Mouse (Mus musculus): ENCODE results near the gene Clec3b.
A peak's percentile ranks its signal among the peaks of the same experiment; 100 is the strongest.

The Clec3b gene

GRCm38 (mm10) chr9:123150241-123151020 is at the start of gene Clec3b:
TSS of gene Clec3b (plus strand) at chr9:123150946.
- no peak for DNase-seq

DNA sequence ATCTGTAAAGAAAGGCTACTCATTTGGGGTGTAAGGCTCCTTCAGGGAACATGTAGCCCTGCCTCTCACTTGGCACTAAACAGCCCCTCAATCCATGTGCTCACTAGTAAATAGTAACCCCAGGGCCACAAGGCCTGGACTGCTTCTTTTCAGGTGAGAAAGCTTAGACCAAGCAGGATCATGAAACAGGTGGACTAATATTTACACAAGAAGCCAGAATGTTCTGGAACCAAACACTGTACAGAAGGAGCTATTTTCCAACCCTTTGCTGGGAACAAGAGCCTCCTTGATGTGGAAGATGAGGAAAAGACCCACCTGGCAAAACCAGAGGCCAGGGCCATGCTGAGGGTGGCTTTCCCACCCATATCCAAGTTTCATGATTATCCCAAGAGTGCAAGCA is 47.3 kb upstream of the Clec3b start:
- DNase-seq = no peak

DNA sequence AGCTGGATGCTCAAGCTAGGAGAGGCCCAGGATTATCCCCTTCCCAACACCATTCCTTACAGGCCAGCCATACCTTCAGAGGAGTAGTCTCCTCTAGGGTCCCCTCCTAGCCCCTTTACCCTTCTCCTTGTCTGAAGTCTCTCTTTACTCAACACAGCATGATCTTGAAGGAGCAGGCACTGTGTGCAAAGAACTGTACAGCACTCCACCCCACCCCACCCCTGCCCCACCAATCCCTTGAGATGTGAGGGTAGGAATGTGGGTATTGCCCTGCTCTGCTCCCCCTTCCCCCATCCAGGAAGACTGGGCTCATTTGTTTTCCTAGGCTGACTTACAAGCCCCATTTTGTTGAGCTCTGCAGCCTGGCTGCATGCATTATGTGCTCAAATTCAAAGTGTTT is 46.4 kb upstream of the Clec3b start:
- DNase-seq = no peak

GRCm38 (mm10) chr9:123107186-123107585 is 43.6 kb upstream of the Clec3b start:
- DNase-seq = no peak

DNA sequence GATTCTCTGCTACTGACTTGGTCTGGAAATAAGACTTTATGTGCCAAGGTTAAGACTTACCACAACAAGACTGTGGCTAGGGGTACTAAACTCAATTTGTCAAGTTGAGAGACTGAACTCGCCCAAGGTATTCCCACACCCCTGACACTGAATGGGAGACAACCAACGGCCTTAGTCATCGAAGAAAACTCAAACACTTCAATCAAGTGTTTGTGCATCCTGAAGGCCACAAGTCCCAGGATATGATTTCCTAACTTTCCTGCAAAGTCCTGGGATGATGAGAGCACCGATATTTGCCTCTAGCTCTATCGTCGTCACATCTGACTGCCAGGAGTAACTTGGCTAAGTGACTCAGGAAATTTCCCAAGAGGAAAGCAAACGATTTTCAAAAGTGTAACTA is 41.6 kb upstream of the Clec3b start:
- no peak for DNase-seq

DNA sequence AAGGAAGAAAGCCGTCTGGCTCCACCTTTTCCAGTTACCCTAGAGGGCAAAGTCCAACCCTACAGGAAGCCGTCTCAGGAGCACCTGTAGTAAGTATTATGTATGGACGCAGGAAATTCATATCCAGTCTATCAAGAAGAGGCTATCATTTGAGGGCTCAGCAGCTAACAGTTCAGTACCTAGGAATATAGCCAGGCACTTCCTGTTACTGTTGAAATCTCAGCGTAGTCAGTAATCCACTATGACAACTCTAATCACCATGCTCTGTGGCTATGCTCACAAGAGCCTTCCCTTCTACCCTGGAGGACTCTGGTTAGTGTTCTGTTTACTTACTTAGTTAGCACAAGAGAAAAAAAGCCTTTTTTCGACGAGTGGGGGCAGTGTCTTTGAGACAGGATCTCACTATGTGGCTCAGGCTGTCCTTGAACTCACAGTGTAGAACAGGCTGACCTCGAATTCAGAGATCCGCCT is 39.0 kb upstream of the Clec3b start:
- DNase-seq = no peak

DNA sequence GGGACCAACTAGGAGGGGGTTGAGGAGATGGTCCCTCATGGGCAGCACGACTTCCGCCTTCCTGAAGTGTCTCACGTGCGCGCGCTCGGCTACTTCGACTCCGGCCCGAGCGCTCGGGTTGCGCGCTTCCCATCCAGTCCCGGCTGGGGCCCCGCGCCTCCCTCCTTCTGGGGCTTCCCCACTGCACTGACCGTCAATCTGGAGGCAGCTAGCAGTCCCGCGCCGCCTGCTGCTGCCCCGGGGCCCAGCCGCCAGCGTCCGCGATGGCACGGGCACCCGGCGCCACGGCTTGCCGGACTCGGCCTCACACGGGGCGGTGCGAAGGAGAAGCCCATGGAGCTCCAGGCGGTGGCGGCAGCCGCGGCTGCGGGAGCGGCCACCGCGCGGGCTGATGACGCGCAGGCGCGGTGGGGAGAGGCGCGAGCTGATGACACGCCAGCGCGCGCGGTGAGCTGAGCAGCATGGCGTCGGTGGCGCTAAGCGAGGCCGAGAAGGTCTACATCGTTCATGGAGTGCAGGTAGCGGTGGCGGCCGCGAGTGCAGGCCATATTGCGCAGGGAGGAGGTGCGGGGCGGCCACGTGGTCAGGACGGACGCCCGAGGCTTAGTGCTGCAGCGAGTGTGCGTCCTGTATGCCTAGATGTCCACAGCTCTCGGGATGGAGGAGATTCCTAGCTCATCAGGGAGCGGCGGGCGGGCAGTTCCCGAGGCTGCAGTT is 37.8 kb upstream of the Clec3b start, which contains the start of the genes Zdhhc3 and Exosc7:
Gene Zdhhc3, minus strand, starts transcription at position 401 of the 717 bp plus-strand sequence.
Gene Exosc7, plus strand, starts transcription at position 411 of the 717 bp plus-strand sequence.
- peak; percentile 89 to 90 for DNase-seq

DNA sequence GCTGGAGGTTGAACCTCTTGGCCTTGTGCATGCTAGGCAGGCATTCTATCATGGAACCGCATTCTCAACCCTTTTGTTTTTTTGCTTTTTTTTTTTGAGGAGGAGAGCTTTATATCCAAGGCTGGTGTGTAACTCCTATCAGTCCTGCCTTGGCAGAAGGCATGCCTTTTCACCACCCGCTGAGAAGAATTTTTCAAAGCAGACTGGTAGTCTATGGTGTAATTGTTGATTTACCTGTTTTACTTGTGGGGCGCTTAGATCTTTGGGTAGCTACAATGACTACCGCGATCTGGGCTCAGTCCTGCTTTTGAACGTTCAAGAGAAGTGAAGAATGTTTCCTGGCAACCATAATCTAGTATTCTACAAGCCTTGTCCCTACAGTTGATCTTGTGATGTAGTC is 36.8 kb upstream of the Clec3b start:
- DNase-seq = peak in 1 of 2 experiments; percentile 8

DNA sequence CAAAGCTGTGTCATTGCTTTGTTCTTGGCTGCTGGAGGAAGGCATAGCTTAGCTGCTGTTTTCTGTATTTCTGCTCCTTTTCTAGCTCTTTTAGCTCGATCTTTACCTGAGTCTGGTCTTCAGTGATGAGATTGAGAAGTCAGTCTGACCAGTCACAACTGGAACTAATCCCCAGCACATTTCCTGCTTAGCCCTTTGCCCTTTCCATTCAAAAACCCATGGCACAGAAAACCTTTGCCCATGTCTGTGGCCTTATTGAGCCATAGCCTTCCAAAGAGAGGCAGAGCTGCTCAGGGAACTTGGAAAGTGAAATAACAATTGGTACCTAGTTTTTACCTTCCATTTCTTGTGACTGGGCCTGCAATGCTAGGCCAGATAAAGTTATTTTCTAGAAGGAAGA is 35.2 kb upstream of the Clec3b start:
- no peak for DNase-seq

GRCm38 (mm10) chr9:123123017-123123416 is 27.7 kb upstream of the Clec3b start:
- no peak for DNase-seq

GRCm38 (mm10) chr9:123123571-123124412 is 27.0 kb upstream of the Clec3b start:
- no peak for DNase-seq

DNA sequence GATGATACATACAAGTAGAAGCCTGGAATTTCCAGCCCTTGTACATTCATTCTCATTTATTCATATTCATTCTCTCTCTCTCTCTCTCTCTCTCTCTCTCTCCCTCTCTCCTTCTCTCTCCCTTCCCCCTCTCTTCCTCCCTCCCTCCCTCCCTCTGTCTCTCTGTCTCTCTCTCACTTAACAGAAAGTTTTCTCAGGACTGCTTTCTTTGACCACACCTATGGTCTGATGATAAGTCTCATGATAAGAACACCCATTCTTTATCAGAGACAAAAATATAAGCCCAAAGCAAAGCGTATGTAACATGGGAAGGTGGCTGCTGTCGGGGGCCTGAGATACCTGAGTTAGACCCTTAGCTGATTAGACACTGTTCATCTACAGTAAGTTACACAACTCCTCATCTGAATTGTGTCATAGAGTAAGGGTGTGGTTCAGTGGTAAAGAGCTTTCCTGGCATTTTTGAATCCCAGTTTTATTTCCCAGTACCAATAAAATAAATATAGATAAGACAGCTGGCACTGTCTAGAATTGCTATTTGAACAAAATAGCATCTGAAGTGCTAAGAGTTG is 26.2 kb upstream of the Clec3b start:
- no peak for DNase-seq

GRCm38 (mm10) chr9:123127663-123128062 is 23.1 kb upstream of the Clec3b start:
- DNase-seq = no peak

- no peak for DNase-seq
Measured at GRCm38 (mm10) chr9:123132994-123133393, 17.8 kb upstream of the Clec3b start.

DNA sequence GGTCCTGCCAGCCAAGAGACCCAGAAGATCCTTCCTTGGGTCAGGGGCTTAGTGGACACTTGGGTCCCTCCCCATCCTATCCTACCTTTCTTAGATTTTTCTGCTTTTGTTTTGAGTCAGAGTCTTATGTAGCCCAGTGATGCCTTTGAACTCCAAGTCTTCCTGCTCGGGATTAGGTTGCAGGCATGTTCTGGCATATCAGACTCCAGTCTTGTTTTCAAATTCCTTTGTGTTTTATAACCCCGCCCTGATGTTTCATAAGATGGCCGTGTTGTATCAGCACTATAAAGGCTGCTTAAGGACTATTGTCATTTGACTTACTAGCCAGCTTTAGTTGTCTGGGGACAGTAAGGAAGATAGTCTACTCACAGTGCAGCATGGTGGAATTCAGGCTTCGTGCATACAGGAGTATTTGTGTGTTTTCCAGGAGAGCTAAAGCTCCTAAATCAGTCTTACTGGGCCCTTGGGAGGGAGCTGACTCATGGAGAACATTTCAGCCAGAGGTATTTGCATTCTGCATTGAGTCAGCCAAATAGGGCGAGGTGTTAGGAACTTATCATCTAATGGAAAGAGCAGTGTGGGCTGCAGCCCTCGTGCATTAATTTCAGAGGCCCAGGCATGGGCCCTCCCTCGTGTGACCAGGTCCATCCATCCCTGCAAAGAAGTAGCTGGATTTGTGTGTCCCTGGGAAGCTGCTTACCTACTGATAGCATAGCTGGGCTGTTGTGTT is 13.6 kb upstream of the Clec3b start:
- no peak for DNase-seq

- no peak for DNase-seq
Measured at GRCm38 (mm10) chr9:123138891-123139474, 11.8 kb upstream of the Clec3b start.

DNA sequence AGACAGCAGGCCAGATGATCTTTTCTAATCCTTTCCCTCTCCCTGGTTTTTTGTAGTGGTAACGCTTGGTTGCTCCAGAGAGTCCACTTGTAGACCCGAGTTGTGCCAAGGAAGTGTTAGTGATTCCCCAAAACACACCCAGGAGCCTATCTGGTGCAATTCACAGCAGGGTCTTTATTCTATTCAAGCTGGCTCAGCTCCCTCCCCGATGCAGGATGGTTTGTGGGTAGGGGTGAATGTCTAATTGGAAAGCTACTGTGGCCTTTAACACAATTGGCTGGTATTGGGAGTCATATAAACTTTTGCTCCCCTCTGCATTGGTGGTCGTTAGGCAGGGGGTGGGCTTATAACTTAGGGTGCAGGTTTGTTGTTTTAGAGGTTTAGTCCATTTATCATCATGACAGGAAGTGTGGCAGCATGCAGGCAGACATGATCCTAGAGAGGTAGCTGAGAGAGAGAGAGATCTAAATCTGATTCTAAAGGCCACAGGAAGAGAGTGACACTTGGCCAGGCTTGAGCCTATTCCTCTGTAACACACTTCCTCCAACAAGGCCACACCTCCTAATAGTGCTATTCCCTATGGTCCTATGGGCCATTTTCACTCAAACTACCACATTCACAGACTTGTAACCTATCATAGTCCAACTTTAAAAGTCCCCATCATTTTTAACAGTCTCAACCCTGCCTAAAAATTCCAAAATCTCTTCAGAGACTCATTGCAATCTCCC is 10.7 kb upstream of the Clec3b start:
- DNase-seq = no peak

DNA sequence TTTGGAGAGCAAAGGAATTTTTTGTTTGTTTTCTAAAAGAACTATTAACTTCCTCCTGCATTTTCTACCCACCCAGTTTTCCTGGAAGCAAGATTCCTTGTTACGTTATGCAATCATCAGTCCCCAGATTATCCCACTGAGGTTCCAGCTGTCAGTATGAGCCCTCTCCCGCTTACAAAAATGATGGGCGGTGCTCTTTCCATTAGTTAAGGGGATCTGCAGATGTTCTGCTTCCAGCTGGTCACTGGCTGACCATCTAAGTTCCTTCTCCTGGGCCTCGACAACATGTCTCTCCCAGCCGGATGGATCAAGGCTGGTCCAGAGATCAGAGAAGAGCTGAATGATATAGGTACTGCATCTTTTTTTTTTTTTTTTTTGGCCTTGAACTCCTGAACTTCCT is 2.3 kb upstream of the Clec3b start:
- no peak for DNase-seq

- no peak for DNase-seq
Measured at GRCm38 (mm10) chr9:123151561-123151960, 815 bp downstream of the Clec3b start.

GRCm38 (mm10) chr9:123152026-123152425 is 1.3 kb downstream of the Clec3b start:
- no peak for DNase-seq

DNA sequence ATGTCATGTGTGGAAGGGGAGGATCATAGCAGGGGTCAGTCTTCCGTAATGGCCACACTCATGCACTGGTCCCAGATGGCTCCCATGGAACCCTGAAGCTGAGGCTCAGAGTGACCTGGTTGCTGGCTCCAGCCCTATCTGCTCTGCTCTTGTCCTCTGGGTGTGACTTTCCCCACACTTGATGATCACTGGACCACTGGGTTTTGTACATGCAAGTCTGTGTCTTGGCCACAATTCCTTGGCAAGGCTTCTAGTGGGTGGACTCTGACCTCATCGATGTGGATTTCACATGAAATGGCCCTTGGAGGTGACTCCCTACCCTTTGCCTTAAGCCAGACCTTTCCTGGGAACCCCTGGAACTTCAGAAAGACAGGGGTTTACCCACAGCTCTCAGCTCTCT is 2.4 kb downstream of the Clec3b start:
- no peak for DNase-seq

Data from cerebellum, postnatal 36 days (tissue).